Mouse (Mus musculus): ENCODE data around the gene Il23r.
"Not testable (repeated sequence)": the region's sequence is repeated elsewhere in the genome, so short reads cannot be mapped to it uniquely, and the experiment has no call there.

Gene Il23r

DNA sequence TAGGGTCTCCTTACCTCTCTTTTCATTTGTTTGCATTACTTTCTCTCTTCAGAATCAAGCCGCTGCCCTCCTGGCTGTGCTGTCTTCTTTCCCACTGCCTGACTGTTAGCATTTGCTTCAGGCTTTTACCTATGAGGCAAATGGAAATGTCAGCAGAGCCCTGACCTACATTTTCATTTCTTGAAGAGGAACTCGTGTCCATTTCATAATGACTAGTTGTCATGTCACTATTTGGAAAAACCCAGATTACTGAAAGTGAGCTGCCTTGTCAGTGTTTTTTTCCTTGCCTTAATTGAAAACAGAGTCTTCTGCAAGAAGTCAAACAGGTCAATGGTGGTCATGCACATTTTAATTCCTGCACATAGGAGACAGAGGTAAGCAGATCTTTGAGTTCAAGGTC lies at the start of gene Il23r:
Gene Il23r (minus strand): TSS at position 101 of the 400 bp plus-strand sequence.
- in situ Hi-C loops (cut with MboI, MseI): no loop called here

DNA sequence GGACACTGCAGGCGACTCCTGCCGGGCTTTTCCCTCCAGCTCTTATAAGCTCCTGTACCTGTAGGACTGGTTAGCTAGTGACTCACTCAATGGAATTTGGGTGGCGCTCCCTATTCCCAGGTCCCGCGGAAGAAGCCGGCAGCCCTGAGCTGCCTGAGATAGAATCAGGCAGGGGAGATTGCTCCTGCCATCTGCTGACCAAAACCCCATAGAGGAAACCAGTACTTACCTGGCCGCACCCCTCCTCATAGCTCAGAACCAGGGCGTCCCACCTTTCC lies 44.1 kb upstream of the Il23r start, which contains the start of gene Tacstd2:
Gene Tacstd2 (minus strand): TSS at position 20 of the 278 bp plus-strand sequence.
- in situ Hi-C loops (cut with MboI, MseI): loop anchor here (10.0 kb wide), 1 partner anchor 99 kb away; no protein-coding TSS in a partner anchor

DNA sequence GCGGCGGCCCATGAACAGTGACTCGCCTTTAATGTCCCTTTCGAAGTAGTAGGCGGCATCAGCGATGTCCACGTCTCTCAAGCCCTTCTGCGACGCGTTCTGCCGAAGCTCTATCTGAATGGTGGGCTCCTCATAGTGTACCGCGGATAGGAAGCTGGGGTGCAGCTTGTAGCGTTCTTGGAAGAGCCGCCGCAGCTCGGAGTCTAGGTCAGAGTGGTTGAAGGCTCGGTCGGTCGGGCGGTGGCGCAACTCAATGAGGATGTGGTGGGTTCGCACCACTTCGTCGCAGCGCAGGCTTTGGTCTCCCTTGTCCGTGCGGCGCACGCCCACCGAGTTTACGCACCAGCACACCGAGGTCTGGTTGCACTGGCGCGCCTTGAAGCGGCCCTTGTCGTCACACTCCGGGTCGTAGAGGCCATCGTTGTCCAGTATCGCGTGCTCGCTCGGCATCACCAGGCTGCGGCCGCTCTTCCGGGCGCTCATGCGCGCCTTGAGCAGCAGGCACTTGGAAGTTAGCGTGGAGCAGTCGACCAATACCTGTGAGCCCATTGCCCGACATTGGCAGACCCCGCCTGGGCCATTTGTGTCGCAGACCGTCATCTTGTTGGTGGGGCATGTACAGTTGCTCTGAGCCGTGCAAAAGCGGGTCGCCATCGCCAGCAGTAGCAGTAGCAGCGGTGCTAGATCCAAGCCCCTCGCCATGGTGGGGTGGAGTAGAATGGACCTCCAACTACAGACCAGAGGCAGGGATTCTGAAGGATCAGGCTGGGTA lies 43.5 kb upstream of the Il23r start:
- in situ Hi-C loops (cut with MboI, MseI): loop anchor here (10.0 kb wide), 1 partner anchor 100 kb away; no protein-coding TSS in a partner anchor

DNA sequence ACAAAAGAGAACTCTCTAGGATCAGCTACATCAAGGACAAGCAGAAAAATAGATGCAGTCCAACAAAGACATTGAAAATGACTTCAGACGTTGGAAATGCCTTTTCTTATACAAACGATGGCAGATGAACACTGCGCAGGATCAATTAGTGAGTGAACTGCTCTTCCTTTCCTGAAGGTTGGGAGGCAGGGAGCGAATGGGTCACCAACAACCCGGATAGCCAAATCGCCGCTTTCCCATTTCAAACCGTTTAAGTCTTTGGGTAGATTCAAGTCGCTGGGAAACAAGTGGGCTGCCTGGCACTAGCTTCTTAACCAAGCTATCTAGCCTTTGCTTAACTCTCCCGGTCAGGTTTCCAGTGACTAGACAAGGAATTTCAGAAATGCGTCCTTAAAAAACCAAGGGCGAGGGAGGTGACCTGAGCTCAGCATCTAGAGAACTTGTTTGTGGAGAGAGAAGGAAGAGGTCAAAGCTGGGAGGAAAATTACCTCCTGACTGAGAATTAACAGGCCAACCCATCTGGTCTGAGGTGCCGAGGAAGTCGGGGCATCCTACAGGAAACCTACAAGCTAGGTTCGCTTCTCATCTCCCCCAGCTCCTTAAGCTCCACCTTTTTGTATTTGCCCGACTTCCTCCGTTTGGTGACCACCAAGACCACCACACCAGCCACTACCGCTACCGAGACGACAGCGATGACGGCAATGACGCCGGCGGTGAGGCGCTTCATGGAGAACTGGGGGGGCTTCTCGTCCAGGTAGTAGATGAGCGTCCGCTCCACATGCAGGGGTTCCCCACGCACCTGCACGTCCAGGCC lies 42.7 kb upstream of the Il23r start:
- in situ Hi-C loops (cut with MboI, MseI): loop anchor here (10.0 kb wide), 1 partner anchor 100 kb away; no protein-coding TSS in a partner anchor

DNA sequence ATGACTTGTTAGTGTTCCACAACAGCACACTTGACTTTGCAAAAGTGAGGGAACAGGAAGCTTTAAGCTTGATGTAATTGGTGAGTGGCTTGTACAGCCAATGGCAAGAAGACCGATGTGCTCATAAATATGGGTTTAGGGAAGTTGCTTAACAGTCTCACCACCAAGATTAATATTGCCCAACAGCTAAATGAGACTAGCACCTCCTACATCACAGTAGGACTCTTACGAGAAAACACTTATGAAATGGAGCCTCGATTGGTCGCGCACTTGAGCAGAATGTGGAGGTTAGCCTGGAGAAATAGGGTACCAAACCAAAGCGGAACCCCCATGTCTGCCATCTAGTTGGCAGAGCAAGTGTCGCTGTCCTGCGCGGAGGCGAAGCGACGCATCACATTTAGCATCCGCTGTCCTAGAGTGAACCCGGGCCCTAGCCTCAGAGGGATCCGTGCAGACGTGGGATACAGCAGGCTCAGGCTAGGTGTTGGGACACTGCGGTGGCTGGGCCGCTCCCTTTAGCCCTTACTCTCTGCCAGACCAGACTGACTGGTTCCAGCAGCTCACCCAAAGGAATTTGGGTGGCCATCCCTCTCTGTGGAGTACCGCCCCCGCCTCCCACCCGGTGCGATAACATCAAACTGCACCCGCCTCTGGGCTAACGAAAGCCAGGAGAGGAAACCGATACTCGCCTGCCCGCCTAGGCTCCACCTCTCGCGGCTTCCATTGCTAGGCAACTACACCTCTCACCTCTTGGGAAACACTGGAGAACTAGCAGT lies 41.2 kb upstream of the Il23r start:
- in situ Hi-C loops (cut with MboI, MseI): loop anchor here (10.0 kb wide), 1 partner anchor 102 kb away; no protein-coding TSS in a partner anchor

DNA sequence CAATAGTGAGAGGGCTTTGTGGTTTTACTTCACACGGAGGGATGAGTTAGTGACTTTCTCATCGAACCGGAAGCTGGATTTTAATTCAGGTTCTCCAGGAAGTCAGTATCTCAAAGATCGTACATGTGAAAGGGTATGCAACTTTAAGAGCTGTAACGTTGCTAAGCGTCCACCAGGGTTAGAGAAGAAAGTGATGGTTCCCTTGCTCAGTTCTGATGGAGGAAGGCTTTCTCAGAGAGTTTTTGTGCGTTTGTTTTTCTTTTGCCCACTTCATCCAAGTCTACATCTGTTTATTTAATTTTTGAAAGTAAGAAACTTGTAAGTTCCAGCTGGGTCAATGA lies 40.1 kb upstream of the Il23r start:
- in situ Hi-C loops (cut with MboI, MseI): loop anchor here (10.0 kb wide), 1 partner anchor 103 kb away; no protein-coding TSS in a partner anchor

DNA sequence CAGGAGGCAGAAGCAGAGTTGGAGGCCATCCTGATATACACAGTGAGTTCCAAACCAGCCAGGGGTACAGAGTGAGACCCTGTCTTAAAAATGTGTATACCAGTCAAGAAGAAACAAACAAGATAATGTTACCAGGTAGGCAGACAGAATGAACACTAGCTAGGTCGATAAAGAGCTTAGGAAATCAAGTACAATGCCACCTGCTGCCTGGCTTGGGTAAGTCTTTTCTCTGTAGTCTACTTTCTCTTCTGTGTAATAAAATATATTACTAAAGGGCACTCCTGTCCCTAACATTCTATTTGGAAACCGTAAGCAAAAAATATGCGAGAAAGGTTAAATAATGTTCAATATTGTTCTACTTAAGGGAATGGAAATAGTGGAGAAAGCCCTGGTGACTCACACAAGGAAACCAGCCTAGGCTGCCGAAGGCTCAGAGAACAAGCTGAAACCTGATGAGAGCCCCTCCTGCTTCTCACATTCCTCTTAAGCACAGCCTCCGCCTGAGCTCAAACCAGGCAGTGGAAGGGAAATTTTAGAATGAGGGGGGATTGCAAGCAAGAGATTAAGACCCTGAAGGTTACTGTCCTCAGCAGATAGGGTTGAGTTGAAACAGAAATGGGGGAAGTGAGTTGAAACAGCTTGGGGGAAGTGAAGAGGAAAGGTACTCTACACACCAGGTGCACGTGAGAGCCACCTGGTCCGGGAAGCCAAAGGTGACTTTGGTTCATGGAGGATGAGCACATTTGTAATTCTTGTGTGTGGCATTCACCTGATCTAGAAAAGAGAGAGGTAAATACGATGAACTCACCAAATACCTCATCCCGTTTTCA lies 39.6 kb upstream of the Il23r start:
- in situ Hi-C loops (cut with MboI, MseI): loop anchor here (10.0 kb wide), 1 partner anchor 104 kb away; no protein-coding TSS in a partner anchor

DNA sequence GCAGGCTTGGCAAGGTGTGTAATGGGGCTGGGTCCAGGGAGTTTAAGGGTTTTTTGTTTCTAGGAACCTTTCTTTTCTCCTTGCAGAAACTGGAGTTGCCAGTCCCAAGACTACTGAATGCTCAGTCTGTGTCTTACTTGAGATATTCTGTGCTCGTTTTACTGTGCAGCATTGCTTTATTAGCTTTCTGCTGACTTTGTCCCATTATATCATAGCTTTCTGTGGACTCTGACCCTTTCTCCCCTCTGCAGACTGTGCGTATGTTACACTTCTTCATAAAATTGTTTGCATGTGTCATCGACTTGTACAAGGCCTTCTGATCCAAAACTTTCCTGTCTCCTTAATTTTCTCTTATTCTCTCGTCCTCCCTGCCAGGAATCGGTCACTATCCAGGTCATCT lies 34.7 kb upstream of the Il23r start:
- in situ Hi-C loops (cut with MboI, MseI): no loop called here

DNA sequence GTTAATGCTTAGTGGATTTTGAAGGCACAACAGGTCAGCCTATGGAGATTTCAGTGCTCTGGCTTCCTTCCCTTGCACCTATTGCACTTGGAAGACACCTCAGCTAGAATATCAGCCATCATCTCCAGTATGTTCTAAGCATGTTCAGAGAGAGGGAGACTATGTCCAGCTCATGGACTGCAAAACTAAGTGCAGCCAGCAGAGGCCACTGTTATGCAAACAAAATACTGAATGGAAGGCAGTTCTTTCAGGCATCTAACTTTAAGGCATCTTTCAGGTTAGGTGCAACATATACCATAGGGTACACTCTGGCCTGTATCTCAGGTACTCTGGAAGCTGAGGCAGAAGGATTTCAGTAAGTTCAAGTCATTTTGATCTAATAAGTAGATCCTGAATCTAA lies 19.1 kb upstream of the Il23r start:
- in situ Hi-C loops (cut with MboI, MseI): loop anchor here (10.0 kb wide), 1 partner anchor 214 kb away; no protein-coding TSS in a partner anchor

DNA sequence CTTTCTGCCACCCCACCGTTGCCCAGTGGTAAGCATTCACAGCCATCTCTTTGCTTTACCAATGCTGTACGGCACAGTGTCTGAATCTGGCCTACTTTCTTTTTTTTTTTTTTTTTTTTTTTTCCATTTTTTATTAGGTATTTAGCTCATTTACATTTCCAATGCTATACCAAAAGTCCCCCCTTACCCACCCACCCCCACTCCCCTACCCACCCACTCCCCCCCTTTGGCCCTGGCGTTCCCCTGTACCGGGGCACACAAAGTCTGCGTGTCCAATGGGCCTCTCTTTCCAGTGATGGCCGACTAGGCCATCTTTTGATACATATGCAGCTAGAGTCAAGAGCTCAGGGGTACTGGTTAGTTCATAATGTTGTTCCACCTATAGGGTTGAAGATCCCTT lies 10.3 kb upstream of the Il23r start:
- in situ Hi-C loops (cut with MboI, MseI): not testable (repeated sequence)

DNA sequence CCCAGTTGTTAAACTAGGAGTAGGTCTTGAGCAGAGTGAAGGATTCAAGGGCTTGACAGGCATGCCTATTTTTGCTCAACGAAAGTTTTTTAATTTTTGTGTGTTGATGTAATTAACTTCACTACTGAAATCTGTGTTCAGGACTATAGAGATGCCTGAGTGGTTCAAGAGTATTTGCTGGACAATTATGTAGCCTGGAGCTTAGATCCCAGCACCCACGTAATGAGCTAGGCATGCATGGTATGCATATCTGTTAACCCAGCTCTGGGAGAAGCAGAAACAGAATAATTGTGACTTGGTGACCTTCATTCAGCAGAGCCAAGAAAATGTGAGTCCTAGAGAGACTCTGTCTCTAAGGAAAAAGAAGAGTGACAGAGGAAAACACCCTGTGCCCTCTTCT lies 10.6 kb downstream of the Il23r start:
- in situ Hi-C loops (cut with MboI, MseI): no loop called here

DNA sequence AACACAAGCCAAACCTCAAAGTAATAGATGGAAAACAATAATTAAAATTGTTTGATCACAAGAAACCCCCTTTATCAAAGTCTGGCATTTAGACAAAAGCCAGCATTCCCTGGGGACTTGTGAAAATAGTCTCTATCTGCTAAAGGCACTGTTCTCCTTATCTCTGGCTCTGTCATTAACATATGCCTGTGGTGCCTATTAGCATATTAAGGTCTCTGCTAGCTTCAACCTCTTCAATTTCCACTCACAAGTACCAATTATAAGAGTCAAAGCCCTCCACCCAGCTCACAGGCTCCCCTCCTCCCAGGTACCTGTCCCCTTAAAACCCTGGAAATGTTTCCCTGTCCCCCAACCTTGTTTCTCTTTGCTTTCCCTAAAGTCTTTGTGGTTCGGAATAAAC lies 20.4 kb downstream of the Il23r start:
- in situ Hi-C loops (cut with MboI, MseI): no loop called here

DNA sequence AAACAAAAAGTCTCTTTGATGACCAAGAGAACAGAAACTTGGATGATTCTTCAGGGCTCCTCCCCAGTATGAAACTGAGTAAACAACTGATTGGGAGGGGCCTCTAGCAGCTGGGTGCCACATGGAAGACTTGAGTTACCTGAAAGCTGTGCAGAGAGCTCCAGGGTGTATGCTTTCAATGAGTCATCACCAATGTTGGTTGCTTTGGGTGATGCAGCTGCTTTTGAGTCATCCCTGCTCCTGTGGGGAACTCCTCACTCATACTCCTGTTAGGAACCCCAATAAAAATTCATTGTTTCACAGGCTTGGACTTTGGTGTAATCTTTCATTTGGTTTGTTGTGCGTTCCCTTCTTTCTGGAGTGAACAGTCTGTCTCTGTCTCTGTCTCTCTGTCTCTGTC lies 32.2 kb downstream of the Il23r start:
- in situ Hi-C loops (cut with MboI, MseI): no loop called here

DNA sequence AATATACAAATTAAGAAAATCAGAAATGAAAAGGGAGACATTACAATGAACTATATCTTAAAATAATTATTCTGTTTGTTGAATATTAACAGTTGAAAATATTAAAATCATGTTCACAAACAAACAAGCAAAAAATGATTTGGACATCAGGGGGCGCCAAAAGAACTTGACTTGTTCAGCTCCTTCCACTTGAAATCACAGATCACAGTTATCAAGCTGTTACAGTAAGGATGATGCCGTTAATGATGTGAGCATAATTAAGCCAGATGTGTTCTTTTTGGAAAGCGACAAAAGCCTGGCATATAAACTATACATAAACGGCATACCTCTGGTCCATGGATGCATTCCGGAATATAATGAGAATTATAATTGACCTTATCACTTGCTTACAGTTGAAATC lies 40.3 kb downstream of the Il23r start:
- in situ Hi-C loops (cut with MboI, MseI): no loop called here

DNA sequence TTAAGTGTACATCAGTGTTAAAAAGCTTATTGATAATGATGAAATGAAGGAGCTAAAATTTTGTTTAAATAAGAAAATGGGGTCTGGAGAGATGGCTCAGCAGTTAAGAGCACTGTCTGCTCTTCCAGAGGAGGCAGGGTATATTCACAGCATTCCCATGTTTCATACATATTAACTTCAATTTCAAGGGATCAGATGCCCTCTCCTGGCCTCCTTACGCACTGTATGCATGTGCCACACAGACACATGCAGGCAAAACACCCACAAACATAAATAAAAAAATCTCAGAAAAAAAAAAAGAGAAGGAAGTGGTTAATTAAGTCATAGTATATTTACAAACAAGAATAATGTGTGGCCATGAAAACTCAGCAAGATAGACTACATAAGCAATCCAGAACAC lies 45.8 kb downstream of the Il23r start:
- in situ Hi-C loops (cut with MboI, MseI): no loop called here

DNA sequence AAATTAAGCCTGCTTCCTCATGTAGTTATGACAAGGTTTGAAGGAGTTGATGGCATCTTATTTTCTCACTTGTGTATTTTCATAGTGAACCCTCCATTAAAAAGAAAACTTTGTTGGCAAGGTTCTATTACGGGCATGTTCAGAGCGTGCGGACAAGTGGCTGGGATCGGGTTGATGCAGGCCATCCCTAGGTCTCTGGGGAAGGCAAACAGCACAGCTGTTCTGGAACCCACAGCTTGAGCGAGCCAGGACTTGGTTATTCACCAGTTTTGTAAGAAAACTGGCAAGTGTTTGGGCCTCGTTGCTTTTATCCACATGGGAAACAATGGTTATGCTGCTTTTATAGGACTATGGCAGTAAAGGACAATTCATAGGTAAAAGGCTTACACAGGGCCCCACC lies 48.5 kb downstream of the Il23r start:
- in situ Hi-C loops (cut with MboI, MseI): no loop called here

DNA sequence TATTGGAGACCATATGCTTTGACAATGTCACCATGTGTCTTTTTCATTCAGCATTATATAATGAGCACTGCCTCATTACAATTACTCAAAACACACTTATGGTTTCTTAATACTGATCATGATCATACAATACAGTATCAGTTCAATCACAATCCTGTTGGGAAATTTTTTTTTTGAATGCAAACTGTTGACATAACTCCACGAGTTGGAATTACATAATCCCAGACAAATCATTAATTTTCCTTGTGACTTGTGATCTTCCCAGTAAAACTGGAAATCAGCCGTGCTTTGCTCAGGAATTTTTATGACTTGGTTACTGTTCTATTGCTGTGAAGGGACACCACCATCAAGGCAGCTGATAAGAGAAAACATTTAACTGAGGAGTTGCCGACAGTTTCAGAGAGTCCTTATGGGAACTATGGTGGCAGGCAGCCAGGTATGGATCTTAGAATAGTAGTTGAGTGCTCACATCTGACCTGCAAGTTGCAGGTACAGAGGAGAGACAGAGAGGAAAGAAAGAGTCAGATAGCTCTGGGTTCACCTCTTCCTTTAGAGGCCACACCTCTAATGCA lies 53.8 kb downstream of the Il23r start:
- in situ Hi-C loops (cut with MboI, MseI): no loop called here

DNA sequence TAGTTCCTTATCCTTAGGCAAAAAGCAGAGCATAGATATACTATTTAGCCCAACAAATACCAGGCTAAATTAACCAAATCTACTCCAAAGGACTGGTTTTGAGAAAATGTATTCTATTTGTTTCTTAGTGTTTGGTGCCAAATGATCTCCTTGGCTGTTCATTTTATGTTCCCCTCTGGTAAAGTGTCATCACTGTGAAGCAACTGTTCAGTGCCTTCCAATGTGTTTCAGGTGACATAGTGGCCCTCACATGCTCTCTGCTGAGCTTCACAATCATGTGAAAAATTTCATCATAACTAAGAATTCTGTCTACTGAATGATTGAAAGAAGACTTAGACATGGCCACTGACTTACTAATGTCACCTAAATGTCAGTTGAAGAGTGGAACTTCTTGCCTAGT lies 54.6 kb downstream of the Il23r start:
- in situ Hi-C loops (cut with MboI, MseI): no loop called here

DNA sequence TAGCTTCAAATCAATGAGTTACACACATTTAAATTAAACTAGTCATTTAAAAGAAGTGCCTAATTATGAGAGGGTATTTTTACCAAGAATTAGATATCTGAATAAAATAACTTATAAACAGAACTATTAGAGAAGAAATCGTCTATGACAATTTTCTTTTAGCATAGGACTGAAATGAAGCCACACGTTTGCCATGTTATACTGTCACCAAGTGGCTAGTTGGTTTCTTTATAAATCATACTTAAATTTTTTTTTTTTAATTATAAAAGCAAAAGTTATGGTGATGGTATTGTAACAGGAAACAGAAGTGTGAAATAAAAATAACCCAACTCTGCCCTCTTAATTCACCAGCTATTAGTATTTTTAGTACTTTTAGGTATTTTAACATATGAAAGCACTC lies 55.4 kb downstream of the Il23r start:
- in situ Hi-C loops (cut with MboI, MseI): no loop called here

DNA sequence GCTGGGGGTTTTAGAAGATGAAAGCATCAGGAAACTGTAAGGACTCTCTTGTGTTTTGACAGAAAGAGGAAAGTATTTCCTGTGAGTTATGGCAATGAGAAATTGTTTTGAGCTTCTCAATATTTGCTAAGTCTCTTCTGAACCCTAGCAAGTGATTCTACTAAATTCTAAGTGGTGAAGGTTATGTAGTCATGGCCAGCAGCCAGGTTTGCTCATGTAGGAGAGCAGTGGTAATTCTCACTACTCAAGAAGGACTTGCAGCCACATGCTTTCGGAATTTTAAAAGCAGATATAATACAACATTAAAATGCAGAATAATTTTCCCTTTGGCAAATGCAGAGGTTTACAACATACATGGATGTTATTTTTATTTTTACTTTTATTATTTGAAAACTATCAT lies 55.9 kb downstream of the Il23r start:
- in situ Hi-C loops (cut with MboI, MseI): no loop called here

Data from regulatory T cell (primary cell).